Mouse (Mus musculus): Measurements from ENCODE around the gene Col4a5. TPM values are rescaled to one million over a fixed set of nuclear protein-coding genes. Genes with fewer than 3 reads are reported as not detected.
A peak's percentile ranks its signal among the peaks of the same experiment; 100 is the strongest.

The Col4a5 gene
- 18.9 and 26.4 TPM in 2 replicates for total RNA-seq (2014; rRNA removed)
- polyA plus RNA-seq (2015; fragmentation: Nextera tagmentation; extraction: Ambion mirVana) = 4.1 and 4.6 TPM in 2 replicates

DNA sequence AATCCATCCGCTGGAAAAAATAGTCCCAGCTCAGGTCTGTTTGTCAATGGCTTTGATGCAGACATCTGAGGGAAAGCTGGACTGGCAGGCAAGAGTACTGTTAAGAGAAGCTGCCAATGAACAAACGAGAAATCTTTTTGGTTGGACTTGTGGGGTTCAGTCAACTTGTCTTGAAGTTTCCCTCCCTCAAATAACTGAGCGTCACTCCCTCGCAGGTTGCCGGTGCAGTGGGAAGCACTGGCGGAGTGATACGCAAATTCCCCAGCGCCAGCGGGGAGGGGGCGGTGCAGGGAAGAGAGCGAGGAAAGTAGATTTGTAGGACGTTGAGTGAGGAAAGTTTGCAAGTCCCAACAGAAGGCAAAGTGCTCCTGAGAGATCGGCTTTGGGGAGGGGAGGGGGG is at the start of gene Col4a5:
TSS of gene Col4a5 (plus strand) at position 276 of the 400 bp plus-strand sequence.
- peak within 1 kb of the TSS; percentile 56 for H3K4me2 ChIP-seq (ENCODE audit: low read depth)
- H3K27me3 ChIP-seq (ENCODE audit: insufficient read depth, low read length) = 0 out of 2 replicates have a peak, but pooled peaks cover 4% of the 10 kb centered on the region
- 23% methylated on average over 13 of the region's 13 CpGs for WGBS
- no peak within 1 kb of the TSS for H3K27ac ChIP-seq (ENCODE audit: low read depth, low read length)
- ATAC-seq (peak; percentile 79), DNase-seq (peak; percentile 72)
- H3K36me3 ChIP-seq (ENCODE audit: insufficient read depth) = no peaks in the 10 kb centered on the region
- peak within 1 kb of the TSS; percentile 31; the same call in 1 of the 2 replicates for H3K9ac ChIP-seq
- H3K4me3 ChIP-seq (ENCODE audit: low read depth, low read length) = peak within 1 kb of the TSS; percentile 34
- no peaks in the 10 kb centered on the region for H3K9me3 ChIP-seq (ENCODE audit: low read length)
- TF ChIP-seq CTCF (IDR thresholded peaks at IDR 0.05; ENCODE audit: low read depth) = no peak
- H3K4me1 ChIP-seq (ENCODE audit: insufficient read depth) = no peaks in the 10 kb centered on the region

DNA sequence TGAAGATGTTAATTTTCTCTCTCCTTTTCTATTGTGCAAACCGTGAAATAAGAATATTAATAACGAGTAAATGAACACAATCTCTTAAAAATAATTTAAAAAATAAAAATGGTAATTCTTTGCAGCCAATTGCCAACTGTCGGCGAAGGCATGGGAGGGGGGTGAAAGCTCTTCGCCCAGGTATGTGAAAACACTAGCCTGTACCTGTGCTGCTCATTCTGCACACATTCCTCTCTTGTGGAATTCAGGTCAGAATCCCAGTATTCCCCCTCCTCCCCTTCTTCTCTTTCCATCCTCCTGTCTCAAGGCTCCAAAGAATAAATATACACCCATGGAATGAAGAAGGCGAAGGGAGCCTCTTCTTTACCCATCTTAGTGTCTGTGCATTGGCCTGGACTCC is 38.4 kb upstream of the Col4a5 start:
- H3K27ac ChIP-seq (ENCODE audit: low read depth, low read length) = no peak overlapping the region
- H3K4me1 ChIP-seq (ENCODE audit: insufficient read depth) = no peaks in the 10 kb centered on the region
- WGBS = 88% methylated on average over 6 of the region's 6 CpGs
- H3K9ac ChIP-seq = no peak overlapping the region
- ATAC-seq (no peak), DNase-seq (no peak)
- H3K9me3 ChIP-seq (ENCODE audit: low read length) = no peaks in the 10 kb centered on the region
- H3K4me2 ChIP-seq (ENCODE audit: low read depth) = no peak overlapping the region
- H3K27me3 ChIP-seq (ENCODE audit: insufficient read depth, low read length) = no peaks in the 10 kb centered on the region
- no peak overlapping the region for H3K4me3 ChIP-seq (ENCODE audit: low read depth, low read length)
- H3K36me3 ChIP-seq (ENCODE audit: insufficient read depth) = no peaks in the 10 kb centered on the region
- no peak for TF ChIP-seq CTCF (IDR thresholded peaks at IDR 0.05; ENCODE audit: low read depth)

DNA sequence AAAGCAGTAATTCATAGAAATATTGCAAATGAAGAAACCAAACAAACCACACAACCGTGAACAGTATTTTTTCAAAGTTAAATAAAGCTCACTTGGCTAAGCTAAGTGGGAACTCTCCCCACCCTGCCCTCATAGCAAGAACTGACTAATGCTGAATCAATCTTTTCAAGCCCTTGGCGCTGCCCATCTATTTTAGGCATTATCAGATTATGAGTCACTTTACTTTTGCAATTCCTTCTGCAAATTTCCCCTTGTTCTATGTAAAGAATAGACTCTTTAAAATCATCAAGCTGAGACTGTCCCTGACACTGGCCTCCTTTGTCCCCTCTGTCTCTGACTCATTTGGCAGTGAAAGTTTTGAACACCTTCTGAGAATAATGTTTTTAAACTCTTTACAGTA is 35.8 kb upstream of the Col4a5 start:
- TF ChIP-seq CTCF (IDR thresholded peaks at IDR 0.05; ENCODE audit: low read depth) = no peak
- 62% methylated on average over 2 of the region's 2 CpGs for WGBS
- Histone ChIP-seq H3K4me1 (ENCODE audit: insufficient read depth) (no peaks in the 10 kb centered on the region), H3K4me2 (ENCODE audit: low read depth) (no peak overlapping the region), H3K27me3 (ENCODE audit: insufficient read depth, low read length) (no peaks in the 10 kb centered on the region), H3K36me3 (ENCODE audit: insufficient read depth) (no peaks in the 10 kb centered on the region), H3K4me3 (ENCODE audit: low read depth, low read length) (no peak overlapping the region), H3K9ac (no peak overlapping the region), H3K27ac (ENCODE audit: low read depth, low read length) (no peak overlapping the region), H3K9me3 (ENCODE audit: low read length) (no peaks in the 10 kb centered on the region)
- DNase-seq (no peak), ATAC-seq (no peak)

DNA sequence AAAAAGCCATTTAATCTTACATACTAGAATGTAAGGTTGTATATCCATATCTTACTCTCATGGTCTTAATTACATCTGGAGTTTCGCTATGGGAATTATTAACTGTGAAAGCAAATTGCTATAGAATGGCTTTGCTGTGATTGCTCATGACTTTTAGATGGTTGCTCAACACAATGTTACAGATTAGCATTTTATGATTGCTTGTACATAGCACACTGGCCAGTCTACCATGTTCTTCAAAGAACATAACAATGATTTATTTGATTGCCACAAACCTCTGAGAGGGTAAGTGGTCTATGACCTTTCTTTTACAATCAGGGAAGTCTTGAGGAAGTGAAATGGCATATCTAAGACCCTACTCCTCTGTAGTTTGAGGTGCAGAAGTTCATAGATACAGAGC is 27.2 kb upstream of the Col4a5 start:
- Histone ChIP-seq H3K36me3 (ENCODE audit: insufficient read depth) (no peaks in the 10 kb centered on the region), H3K4me3 (ENCODE audit: low read depth, low read length) (no peak overlapping the region), H3K27ac (ENCODE audit: low read depth, low read length) (no peak overlapping the region), H3K27me3 (ENCODE audit: insufficient read depth, low read length) (no peaks in the 10 kb centered on the region), H3K4me2 (ENCODE audit: low read depth) (no peak overlapping the region), H3K9ac (no peak overlapping the region), H3K4me1 (ENCODE audit: insufficient read depth) (no peaks in the 10 kb centered on the region), H3K9me3 (ENCODE audit: low read length) (no peaks in the 10 kb centered on the region)
- no peak for TF ChIP-seq CTCF (IDR thresholded peaks at IDR 0.05; ENCODE audit: low read depth)
- ATAC-seq = no peak
- no peak for DNase-seq
- WGBS = 95% methylated on average over 1 of the region's 1 CpGs

DNA sequence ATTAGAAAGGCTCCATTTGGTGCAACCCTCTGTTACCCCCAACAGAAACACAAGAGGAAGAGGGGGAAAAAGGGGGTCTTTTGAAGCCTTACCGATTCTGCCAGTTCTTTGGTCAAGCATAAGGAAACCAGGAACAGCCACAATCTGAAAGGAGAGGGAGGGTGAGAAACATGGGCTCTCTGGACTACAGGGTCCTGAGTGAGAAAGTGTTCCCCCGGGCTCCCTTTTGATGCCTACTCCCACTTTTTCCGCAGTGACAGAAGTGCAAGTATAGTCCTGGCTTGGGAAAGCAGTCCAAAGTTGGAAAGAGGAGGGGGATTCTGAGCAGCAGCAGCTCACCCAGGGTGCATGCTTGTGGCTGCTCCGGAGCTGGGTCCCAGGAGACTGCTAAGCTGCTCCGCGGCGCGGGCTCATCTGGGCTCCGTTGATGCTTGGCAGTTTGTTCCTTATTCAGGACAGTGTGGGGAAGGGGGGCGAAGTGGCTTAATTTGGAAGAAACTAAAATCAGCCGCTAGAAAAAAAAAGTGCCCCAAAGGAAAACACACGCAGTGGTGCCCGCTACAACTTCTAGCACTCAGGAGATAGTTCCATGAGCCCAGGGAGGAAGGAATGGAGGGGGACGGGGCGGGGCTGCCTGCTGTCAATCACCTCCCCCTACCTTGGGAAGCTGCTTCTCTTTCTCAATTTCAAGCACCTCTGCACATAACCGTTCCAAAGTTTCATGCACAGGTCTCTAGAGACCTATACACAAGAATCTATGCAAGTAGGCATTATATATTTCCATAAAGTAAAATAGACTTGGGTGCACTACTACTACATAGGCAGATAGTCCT is 1.5 kb upstream of the Col4a5 start, which contains the start of gene Col4a6:
TSS of gene Col4a6 (minus strand) at position 607 of the 833 bp plus-strand sequence.
- peak within 1 kb of the TSS; percentile 56 for H3K4me2 ChIP-seq (ENCODE audit: low read depth)
- no peaks in the 10 kb centered on the region for H3K36me3 ChIP-seq (ENCODE audit: insufficient read depth)
- no peak within 1 kb of the TSS for H3K27ac ChIP-seq (ENCODE audit: low read depth, low read length)
- WGBS = 21% methylated on average over 16 of the region's 16 CpGs
- H3K4me3 ChIP-seq (ENCODE audit: low read depth, low read length) = peak within 1 kb of the TSS; percentile 11; the same call in 1 of the 2 replicates
- ATAC-seq (no peak), DNase-seq (no peak)
- no peaks in the 10 kb centered on the region for H3K4me1 ChIP-seq (ENCODE audit: insufficient read depth)
- H3K9me3 ChIP-seq (ENCODE audit: low read length) = no peaks in the 10 kb centered on the region
- no peak for TF ChIP-seq CTCF (IDR thresholded peaks at IDR 0.05; ENCODE audit: low read depth)
- H3K9ac ChIP-seq = no peak within 1 kb of the TSS
- 0 out of 2 replicates have a peak, but pooled peaks cover 4% of the 10 kb centered on the region for H3K27me3 ChIP-seq (ENCODE audit: insufficient read depth, low read length)

DNA sequence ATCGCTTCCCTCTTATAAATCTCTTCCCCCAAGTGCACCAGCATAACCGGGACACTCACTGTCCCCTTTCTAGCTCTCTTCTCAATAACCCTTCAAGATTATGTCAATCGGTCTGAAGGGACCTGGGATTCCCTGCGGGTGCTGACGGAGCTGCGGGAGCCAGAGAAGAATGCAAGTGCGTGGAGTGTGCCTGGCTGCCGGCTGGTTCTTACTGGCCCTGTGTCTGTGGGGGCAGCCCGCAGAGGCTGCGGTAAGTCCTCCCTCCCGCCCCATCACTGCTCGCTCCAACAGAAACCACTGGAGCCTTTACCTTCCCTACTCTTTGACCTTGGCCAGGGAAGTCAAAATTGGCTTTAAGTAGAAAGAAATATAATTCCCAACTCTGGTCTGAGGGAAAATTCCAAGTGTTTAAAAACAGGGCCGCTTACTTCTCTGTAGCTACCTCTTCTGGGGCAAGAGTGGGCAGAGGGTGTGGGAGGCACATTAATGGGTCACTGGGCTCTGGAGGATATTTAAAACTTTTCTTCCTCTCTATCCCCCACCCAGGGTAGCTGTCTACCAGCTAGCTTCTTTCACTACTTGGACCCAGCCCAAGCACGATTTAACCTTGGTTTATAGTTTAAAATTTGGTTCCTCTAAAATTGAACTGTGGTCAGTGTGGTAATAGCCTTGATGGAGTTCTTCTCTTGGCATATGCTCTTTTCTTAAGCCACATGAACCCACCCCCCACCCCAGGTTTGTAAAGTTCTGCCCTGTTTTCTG is 562 bp downstream of the Col4a5 start:
- ATAC-seq (no peak; the same call in 1 of the 2 replicates), DNase-seq (no peak)
- 21% methylated on average over 14 of the region's 14 CpGs for WGBS
- H3K36me3 ChIP-seq (ENCODE audit: insufficient read depth) = no peaks in the 10 kb centered on the region
- TF ChIP-seq CTCF (IDR thresholded peaks at IDR 0.05; ENCODE audit: low read depth) = no peak
- peak overlapping the region; percentile 31; the same call in 1 of the 2 replicates for H3K9ac ChIP-seq
- peak overlapping the region; percentile 34 for H3K4me3 ChIP-seq (ENCODE audit: low read depth, low read length)
- 0 out of 2 replicates have a peak, but pooled peaks cover 4% of the 10 kb centered on the region for H3K27me3 ChIP-seq (ENCODE audit: insufficient read depth, low read length)
- peak overlapping the region; percentile 56 for H3K4me2 ChIP-seq (ENCODE audit: low read depth)
- H3K4me1 ChIP-seq (ENCODE audit: insufficient read depth) = no peaks in the 10 kb centered on the region
- H3K27ac ChIP-seq (ENCODE audit: low read depth, low read length) = no peak overlapping the region
- no peaks in the 10 kb centered on the region for H3K9me3 ChIP-seq (ENCODE audit: low read length)
